Mouse (Mus musculus) adrenal gland, postnatal 25 days (tissue): ENCODE measurements around the gene Zfp786. TPM values are rescaled to one million over a fixed set of nuclear protein-coding genes. Genes with fewer than 3 reads are reported as not detected.

Source experiments
- DNase-seq: peaks from one replicate; pipeline ENCODE4 v3.0.0; 2021; ENCODE audit warnings: mixed read lengths
- total RNA-seq: library from RNA; stranded (reverse); gene quantifications from 2 replicates; pipeline ENCODE4 v1.2.3, GENCODE M21; 2021

Gene Zfp786
- total RNA-seq, 1 experiment from 2014 or later: 2.9 TPM

DNA sequence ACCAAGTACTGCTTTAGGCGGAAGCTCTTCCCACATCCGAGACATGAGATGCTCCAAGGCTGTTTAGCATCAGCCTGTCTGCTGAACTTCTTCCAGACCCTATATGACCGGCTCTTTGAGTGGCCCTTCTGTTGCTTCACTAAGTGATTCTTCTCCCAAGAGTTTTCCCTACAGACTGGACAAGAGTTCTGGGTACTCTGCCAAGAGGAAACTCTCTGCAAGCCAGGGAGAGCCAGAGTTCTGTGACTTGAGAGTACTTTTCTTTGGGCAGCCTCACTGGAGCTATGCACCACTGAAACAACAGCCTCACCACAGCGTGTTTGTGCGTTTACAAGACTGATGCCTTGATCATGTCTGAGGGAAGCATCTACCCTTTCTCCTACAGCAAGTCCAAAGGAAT, 9.4 kb downstream of the Zfp786 start:
- no peak for DNase-seq

DNA sequence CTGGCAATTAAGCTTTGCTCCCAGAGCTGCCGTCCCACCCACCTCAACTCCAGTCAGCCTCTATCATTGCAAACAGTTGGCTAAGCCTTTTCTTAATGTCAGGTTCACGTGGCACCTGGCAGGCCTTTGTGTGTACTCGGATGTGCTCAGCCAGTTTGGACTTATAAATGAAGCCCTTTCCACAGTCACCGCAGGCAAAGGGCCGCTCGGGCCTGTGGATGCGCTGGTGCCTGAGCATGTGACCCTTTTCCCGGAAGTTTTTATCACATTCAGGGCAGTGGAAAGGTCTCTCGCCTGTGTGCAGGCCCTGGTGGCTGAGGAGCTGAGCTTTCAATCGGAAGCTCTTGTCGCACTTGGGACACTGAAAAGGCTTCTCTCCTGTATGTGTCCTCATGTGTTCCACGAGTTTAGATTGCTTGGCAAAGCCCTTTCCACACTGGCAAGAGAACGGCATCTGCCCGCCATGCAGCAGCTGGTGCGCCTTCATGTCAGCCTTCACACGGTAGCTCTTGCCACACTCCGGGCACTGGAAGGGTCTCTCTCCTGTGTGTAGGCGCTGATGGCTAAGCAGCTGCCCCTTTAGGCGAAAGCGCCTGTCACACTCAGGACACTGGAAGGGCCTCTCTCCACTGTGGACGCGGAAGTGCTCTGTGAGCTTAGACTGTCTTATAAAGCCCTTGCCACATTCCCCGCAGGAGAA, 10.9 kb downstream of the Zfp786 start:
- DNase-seq: no peak

DNA sequence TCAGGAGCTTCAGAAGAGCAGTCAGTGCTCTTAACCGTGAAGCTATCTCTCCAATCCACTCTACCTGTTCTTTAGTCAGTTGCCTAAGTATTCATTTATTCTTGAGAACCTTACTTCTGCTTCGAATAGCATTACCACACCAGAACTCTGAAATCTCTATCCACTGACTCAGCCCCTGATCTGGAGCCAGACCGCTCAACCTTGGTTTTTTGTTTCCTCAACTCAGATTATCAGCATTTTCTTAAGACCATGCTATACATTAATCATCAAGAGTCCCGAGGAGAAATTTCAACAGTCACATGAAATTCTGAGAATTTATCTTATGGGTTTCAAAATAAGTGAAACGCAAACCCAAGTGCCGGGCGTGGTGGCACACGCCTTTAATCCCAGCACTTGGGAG, 11.9 kb downstream of the Zfp786 start:
- DNase-seq: peak; percentile 10

DNA sequence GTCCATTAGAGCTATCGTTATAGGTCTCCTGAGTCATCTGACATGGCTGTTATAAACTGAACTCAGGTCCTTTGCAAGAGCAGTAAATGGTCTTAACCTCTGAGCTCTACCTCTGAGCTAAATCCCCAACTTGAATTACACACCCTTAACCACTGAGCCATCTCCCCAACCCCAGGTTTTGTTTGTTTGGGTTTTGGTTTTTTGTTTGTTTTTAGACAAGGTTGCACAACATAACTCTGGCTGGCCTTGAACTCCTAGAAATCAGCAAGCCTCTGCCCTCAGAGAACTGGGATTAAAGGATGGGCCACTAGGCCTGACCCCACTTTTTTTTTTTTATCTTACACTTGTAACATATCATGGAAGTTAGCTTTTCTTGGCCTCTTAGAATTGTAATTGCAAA, 14.5 kb downstream of the Zfp786 start:
- DNase-seq: no peak

DNA sequence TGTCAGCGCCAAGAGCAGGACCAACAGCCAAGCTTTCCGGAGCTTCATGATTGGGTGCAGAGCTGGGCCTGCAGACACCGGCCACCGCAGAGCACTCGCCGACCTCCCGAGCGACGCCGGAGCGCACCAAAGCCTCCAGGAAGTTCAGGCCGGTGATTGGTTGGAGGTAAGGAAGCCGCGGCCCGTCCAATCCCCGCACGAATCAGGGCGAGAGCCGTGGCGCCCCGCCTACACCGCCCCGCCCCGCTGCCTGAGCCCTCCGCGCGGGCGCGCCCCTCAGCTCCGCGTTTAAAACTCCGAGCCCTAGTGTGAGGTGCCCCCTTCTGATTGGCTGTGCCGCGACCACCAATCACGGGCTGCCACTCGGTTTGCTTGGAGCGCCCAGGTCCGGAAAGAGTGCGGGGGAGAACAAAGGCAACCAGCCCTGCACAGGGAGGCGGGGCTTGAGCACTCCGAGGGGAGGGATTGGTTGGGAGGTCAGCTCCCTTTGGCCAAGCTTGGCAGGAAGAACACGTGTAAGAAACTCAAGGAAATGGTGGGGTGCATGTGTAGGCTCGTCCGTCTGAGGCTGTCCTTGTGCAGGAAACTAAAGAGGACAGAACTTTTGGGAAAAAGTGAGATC, 17.3 kb downstream of the Zfp786 start, which contains the start of gene Pdia4:
Gene Pdia4 (minus strand): TSS at position 174 of the 622 bp plus-strand sequence.
- DNase-seq: peak; percentile 98

DNA sequence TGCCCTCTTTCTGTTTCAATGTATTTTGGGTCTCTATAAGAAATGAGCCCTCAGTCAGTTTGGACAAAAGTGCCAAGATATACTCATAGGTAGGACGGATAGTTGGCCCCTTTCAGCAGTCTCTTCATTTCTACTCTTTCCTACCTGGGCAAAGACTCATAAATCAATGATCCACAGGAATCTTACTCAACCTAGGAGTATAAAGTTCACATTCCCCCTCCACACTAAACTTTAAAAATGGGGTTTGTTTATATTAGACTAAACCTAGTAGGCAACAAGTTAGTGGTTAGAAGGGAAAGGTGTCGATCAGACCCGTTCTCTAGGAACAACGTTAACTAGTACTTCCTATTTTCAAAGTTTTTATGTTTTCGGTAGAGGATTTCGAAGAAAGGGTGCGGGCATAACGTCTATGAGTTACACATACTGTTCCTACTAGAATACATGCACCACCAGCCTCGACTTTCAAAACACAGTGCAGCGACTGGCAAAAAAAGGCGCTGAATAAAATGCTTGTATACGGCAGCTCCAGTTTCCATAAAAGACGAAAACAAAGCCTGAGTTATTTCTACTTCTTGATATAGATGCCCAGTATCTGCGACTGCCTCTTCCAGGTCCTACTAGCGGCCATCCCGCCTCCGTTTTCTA, 18.3 kb downstream of the Zfp786 start:
- DNase-seq: no peak

DNA sequence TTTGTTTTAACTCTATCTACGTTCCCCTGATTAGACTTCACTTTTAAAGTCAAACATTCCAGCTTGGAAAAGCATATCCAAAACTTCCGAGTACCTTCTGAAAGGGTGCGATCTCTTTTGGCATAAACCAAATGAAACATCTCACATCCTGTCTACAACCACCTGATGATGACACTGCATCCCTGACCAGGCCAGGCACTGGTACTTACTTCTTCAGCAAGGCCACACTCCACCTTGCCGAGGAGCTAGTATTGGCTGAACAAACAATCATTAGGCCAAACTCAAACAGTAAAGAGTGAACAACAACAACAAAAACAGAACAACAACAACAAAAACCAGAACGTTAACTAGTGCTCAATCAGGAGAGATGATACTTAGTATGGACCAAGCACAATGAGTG, 19.3 kb downstream of the Zfp786 start:
- no peak for DNase-seq

DNA sequence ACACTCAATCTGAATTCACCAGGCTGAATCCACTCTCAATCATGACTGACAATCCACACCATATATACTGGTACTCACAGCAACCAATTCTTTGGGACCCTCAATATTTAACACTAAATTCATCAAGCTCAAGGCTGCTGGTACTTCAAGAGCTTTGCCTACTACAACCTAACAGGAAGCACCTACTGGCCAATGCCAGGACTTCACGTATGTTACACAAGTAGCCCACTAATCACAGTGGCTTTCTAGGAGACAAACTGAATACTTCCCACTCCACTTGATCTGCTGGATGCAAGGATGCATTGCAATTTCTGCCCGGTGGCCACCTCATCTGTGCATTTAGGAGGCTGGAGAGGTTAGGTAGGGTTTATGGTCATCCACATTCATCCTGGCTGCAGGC, 20.5 kb downstream of the Zfp786 start:
- no peak for DNase-seq

DNA sequence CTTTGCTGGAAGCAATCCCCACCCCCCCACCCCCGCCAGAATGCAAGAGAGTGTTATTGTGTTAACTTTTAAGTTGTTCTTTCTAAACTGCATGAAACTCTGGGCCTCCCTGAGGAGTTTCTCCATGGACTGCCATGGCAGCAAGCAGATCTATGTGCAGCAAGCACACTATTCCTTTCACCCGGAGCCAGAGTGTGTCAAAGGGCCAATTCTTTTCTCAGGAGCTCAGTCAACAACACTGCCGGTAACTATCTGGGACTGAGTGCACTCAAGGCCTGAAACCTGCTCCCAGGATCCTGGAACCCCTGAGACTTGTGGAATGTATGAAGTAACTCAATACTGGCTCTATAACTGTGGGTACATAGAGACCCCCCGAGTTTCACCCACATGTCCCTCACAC, 21.6 kb downstream of the Zfp786 start:
- no peak for DNase-seq

DNA sequence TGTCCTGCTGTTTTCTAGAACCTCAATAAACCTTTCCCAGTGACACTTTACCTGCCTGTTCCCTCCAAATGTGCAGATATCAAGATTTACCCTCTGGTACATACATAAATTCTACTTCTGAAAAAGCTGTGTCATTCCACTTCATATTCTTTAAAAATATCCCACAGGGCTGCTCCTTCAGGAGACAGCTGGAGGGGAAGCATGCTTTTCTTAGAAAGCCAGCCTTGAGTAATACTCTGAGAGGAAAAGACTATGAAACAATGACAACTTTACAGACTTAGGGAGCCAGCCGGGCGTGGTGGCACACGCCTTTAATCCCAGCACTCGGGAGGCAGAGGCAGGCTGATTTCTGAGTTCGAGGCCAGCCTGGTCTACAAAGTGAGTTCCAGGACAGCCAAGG, 22.1 kb downstream of the Zfp786 start:
- no peak for DNase-seq

DNA sequence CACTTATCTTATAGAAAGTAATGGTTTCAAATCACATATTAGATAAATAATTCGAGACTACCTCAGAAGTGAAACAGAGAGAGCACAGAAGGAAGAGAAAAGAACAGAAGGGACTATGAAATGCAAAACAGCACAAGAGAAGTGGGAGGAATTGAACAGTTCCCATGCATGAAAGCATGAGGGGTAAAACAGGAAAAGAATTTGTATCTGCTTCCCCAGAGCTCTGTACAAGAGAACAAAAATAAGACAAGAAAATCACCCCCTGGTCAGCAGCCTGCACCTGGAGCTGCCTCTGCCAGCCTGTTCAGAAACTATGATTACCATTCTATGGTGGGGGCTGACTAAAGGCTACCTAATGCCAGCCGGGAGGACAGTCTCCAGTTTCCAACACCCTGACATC, 23.2 kb downstream of the Zfp786 start:
- DNase-seq: no peak

DNA sequence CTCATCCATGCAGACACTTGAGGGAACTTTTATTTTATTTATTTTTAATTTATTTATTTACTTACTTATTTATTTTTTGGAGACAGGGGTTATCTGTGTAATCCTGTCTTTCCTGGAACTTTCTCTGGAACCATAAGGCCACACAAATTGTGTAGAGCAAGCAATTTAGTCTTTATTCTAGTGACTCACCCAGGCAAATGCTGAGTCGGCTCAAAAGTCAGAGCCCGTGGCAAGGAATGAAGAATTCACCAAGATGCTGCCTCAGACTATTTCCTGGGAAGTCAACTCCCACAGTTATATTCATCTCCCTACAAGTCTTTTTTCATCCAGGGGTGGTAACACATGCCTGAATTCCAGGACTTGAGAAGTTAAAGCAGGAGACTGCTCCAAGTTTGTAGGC, 25.1 kb downstream of the Zfp786 start:
- no peak for DNase-seq

DNA sequence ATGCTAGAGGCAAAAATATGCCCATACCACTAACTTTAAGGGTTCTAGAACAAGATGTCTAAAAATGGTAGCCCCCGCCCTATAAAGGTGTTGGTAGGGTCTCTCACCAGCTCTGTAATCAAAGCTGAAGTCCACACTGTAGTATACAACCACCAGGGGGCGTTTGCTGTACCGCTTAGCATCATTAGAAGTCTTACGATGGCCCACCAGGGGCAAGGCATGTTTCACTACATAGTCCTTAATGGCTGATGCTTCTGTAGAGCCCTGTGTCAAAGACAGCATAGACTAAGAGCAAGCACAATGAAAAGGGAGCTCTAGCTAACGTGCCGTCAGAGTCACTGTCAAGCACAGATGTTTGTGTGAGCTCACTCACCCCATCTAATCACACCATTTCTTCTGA, 31.6 kb downstream of the Zfp786 start:
- DNase-seq: peak; percentile 36

DNA sequence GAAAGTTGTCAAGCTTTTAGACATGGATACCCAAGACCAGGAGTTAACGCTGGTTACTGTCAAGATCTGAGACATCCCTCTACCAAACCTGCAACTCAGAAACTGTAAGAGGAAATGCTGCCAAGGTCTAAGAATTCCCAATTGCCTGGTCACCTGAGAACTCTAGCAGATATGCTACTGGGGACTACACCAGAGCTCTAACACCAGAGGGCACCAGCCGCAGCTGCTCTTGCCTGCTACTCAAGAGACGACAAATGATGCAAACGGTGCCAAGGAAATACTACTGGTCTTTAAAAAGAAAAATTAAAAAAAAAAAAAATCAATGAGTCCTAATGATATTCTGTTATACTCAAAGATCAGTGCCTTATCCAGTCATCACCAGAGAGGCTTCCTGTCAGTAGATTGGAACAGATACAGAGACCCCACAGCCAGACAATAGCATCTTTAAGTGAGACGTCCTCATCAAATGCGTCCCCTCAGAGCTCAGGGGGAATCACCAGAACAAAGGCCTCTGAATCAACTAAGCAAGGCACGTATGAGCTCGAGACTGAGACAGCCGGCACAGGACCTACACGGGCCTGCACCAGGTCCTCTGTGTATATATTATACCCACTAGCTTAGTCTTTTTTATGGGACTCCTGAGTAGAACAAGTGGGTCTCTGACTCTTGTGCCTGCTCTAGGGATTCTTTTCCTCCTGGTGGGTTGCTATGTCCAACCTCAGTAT, 36.4 kb downstream of the Zfp786 start:
- DNase-seq: peak; percentile 49

DNA sequence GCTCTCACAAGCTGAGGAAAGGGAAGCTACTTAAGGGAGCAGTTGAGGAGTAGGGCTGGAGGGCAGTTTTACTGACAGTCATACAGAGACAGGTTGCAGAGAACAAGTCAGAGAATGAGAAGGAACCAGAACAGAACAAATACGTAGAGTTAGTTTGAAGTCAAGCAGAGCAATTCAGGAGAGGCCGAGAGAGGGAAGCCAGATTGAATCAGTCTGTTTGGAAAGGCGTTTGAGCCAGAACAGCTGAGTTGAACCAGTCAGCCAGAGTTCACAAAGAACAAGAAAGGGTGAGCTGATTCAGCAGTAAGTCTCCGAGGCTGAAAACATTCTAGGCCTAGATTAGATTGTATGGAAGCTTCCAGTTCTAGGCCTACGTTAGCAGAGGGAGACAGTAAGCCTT, 37.4 kb downstream of the Zfp786 start:
- no peak for DNase-seq

DNA sequence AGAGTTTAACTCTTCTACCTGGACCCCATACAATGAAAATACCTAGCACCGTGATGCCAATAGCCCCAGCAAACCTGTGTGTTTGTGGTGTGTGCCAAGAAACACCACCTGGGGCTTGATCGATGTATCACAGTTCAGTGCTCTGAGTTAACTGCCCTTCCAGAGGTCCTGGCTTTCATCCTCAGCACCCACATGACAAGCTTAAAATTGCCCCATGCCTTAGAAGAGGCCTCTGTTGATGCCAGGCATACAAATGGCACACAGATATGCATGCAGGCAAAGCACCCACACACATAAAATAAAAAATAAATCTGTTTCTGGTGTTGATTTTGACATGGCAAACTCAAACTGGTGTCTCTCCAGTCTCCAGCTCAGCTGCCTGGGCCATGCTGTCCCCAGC, 38.1 kb downstream of the Zfp786 start:
- DNase-seq: no peak

DNA sequence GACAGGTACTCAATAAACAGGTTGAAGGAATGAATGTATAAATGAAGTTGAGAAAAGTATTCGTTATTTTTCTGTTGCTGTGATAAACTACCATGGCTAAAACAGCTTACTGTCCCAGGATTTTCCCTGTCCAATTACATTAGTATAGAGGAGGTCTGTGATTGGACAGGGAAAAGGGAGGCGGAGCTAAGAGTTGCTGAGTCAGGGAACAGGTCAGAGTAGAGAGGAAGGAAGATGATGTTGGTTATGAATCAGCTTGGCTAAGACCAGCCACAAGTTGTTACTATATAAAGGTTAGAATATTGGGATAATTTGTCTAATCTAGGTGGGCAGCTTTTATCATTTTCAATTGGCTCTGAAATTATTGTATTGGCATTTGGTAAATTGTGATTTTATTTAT, 39.9 kb downstream of the Zfp786 start:
- peak; percentile 30 for DNase-seq

DNA sequence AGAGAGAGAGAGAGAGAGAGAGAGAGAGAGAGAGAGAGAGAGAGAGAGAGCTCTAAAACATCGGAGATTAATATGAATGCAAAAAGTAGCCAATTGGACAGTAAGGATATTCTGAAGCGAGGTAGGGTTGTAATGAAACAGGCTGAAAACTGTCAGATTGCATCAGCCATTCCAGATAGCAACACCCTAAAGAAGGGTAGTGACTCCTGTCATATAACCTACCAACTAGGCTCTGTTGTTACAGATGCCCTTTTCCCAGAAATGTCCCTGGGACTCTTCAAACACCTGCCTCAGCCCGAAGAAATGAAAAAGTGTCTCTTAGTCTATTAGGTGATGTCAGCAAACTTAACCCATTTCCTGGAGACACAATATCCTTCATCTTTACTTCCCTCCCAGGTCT, 41.8 kb downstream of the Zfp786 start:
- no peak for DNase-seq

DNA sequence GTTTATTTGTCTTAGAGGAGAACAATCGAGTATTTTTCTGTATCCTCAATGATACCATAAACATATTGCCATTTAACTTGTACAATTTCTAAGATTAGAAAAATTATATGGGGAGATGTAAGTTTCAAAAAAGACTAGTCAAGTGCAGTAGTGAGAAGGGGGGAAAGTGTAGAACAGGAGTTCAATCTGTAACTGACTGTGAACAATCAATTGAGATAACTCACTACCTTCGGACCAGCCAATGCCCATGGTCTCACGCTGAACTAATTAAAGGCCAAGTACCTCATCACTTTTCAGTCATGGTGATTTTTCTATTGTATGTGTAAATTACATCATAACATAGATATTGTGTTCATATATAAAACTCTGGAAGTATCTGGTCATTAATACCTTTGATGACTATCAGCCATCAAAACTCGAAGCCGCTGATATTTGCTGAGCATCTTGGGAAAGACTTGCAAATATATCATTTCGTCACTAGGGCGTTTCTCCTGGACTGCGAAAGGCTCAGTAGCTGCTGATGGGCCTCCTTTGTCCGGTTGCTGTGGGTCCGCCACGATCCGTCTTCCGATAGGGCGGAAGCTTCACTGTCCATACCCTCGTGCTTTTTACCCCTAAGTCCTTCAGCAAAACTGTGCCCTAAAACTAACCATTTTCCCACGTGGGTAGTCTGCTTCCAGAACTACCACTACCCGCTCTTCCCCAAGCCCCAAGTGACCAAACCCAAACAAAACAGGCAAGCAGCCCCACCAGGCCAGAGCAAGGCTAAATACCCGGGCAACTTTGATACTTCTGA, 42.5 kb downstream of the Zfp786 start:
- peak; percentile 73 for DNase-seq

DNA sequence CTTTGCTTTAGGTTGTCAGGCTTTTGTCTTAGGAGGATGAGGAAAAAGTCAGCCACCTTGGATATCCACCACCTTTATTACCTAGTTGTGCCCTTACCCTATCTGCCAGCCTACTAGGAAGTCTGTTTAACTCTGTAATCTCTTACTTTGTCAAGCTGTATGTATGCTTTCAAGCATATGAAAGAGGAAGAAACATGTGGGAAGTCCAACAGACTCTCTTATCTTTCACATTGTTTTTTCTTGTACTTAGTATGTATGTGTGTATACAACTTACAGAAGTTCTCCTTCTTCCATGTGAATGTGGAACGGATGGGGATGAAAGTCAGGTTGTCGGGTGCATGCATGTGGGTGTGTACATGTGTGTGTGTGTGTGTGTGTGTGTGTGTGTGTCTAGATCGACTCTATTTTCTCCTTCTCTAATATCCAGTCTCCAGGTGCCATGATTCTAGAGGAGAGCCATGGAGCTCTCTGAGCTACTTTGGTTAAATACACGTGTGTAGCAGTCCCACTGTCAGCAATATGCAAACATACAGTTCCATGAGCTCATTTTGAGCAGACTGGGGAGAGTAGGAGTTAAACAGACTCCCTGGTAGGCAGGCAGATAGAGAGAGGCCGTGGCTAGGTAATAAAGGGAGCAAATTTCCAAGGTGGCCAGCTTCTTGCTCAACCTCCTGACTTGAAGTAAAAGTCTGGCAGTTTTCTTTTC, 45.8 kb downstream of the Zfp786 start:
- DNase-seq: no peak
